Mouse (Mus musculus) thymus, adult 2 months (tissue): ENCODE measurements around the gene Hoxa1.

Experiments used
- CTCF ChIP-seq: fragments of 200-500 bp; IDR thresholded peaks from 2 replicates; pipeline ENCODE4 v1.5.1; 2012; ENCODE audit warnings: mild to moderate bottlenecking, control low read depth, low read length, moderate library complexity, borderline replicate concordance; ENCODE audit not compliant: control insufficient read depth, poor library complexity, insufficient read depth; ENCODE audit errors: extremely low read depth
- POLR2A ChIP-seq: fragments of 200-500 bp; IDR thresholded peaks from 2 replicates; pipeline ENCODE4 v1.6.1; 2012; ENCODE audit warnings: mild to moderate bottlenecking, low read length, control low read depth, moderate library complexity; ENCODE audit not compliant: control insufficient read depth, poor library complexity, insufficient read depth; ENCODE audit errors: extremely low read depth

DNA sequence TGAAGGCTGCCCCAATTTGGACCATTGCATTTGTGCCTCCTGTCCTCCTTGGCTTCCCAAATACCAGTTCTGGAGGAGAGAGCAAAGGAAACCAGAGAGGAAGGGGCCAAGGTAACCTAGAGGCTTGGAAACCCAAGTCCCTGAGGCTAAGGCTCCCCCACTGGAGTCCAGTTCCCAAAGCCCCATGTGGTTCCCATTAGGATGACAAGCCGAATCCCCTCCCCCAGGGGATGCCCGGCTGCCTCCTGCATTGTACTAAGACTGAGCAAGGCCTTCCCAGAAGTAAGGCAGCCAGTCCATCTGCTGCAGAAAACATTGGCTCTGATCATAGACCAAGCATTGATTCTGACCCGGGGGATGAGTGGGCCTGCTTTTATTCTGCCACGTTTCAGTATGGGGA lies 13.2 kb upstream of the Hoxa1 start:
- TF ChIP-seq CTCF (no peak), POLR2A (no peak)
